Mouse (Mus musculus) ovary, postnatal 10 days (tissue): Measurements from ENCODE around the gene Adamts10.

Source experiments
- DNase-seq: peaks from one replicate; pipeline ENCODE4 v3.0.0; 2022; ENCODE audit warnings: low spot score

The Adamts10 gene

GRCm38 (mm10) chr17:33523918-33524755 is at the start of gene Adamts10:
Gene Adamts10 (plus strand): TSS chr17:33524204.
- DNase-seq, result peak; percentile 68

- DNase-seq, result no peak
Observed at GRCm38 (mm10) chr17:33484020-33484419, 40.0 kb upstream of the Adamts10 start.

GRCm38 (mm10) chr17:33487211-33487610 is 36.8 kb upstream of the Adamts10 start:
- DNase-seq, result no peak

GRCm38 (mm10) chr17:33487652-33488051 is 36.4 kb upstream of the Adamts10 start:
- no peak for DNase-seq

- DNase-seq, result no peak
Observed at GRCm38 (mm10) chr17:33491371-33491770, 32.6 kb upstream of the Adamts10 start.

- DNase-seq, result no peak
Observed at GRCm38 (mm10) chr17:33493065-33493464, 30.9 kb upstream of the Adamts10 start.

GRCm38 (mm10) chr17:33494586-33494985 is 29.4 kb upstream of the Adamts10 start:
- DNase-seq, result no peak

- DNase-seq, result no peak
Observed at GRCm38 (mm10) chr17:33498918-33499317, 25.1 kb upstream of the Adamts10 start.

- no peak for DNase-seq
Observed at GRCm38 (mm10) chr17:33508386-33508785, 15.6 kb upstream of the Adamts10 start.

- DNase-seq, result no peak
Observed at GRCm38 (mm10) chr17:33510172-33510571, 13.8 kb upstream of the Adamts10 start.

- DNase-seq, result no peak
Observed at GRCm38 (mm10) chr17:33512441-33513415, 11.3 kb upstream of the Adamts10 start.

- DNase-seq, result no peak
Observed at GRCm38 (mm10) chr17:33513874-33514273, 10.1 kb upstream of the Adamts10 start.

GRCm38 (mm10) chr17:33520366-33520765 is 3.6 kb upstream of the Adamts10 start:
- DNase-seq, result no peak

- DNase-seq, result peak; percentile 8
Observed at GRCm38 (mm10) chr17:33523431-33523917, 530 bp upstream of the Adamts10 start.

GRCm38 (mm10) chr17:33524806-33525373 is 886 bp downstream of the Adamts10 start:
- DNase-seq, result no peak

- no peak for DNase-seq
Observed at GRCm38 (mm10) chr17:33526506-33526905, 2.5 kb downstream of the Adamts10 start.

- no peak for DNase-seq
Observed at GRCm38 (mm10) chr17:33539106-33539675, 15.2 kb downstream of the Adamts10 start.

- no peak for DNase-seq
Observed at GRCm38 (mm10) chr17:33539878-33540277, 15.9 kb downstream of the Adamts10 start.

- DNase-seq, result no peak
Observed at GRCm38 (mm10) chr17:33549212-33549611, 25.2 kb downstream of the Adamts10 start.

GRCm38 (mm10) chr17:33550388-33550787 is 26.4 kb downstream of the Adamts10 start:
- DNase-seq, result no peak

- no peak for DNase-seq
Observed at GRCm38 (mm10) chr17:33552113-33552512, 28.1 kb downstream of the Adamts10 start.

GRCm38 (mm10) chr17:33552964-33553363 is 29.0 kb downstream of the Adamts10 start:
- no peak for DNase-seq
